Mouse (Mus musculus) CD4-positive naive resting alpha-beta T cell, adult 57 days (primary cell): ENCODE results near the gene Fam184b. TPM values are rescaled to one million over a fixed set of nuclear protein-coding genes. Genes with fewer than 3 reads are reported as not detected.

Experiments
- total RNA-seq: library from RNA; stranded (reverse); gene quantifications from one replicate; pipeline ENCODE4 v1.2.4, GENCODE M21; 2023

Gene Fam184b
- 0.21 TPM for total RNA-seq

DNA sequence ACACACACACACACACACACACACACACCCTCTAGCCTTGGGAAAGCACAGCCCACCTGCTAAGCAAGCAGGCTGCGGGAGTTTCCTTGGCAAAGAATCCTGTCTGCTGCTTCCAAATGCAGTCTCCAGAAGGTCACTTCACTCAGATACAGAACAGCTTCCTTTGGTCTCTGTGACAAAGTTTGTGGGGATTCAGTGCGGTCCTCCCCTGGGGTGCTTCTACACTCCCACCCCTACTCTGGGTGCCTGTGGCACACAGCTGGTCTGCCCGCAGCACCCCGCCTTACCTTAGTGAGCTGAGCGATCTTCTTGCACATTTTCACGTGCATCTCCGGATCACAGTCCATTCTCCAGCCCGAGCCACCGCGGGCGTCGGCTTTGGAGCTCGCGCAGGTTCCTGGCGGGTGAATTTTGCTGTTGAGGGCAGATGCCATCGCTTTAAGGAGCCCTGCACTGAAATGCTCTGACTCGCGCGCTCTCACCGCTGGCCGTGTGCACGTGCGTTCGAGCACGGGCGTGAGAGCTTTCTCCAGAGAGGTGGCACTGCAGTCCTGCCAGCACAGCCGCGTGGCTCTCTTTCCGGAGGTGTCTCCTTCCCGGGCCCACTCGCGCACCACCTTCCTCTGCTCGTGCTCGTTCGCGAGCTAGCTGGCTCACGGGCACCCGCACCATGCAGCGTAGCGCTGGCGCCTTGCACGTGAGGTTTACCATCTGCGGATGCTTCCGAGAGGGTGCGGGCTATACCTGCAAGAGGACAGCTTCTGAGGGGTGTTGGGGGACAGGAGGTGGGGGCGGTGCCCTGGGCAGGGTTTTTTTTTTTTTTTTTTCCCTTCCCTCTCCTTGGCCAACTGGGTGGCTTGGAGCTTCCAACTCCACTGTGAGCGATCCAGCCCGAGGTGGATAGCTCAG, at the start of gene Fam184b:
Gene Fam184b (minus strand): TSS at position 809 of the 909 bp plus-strand sequence.

DNA sequence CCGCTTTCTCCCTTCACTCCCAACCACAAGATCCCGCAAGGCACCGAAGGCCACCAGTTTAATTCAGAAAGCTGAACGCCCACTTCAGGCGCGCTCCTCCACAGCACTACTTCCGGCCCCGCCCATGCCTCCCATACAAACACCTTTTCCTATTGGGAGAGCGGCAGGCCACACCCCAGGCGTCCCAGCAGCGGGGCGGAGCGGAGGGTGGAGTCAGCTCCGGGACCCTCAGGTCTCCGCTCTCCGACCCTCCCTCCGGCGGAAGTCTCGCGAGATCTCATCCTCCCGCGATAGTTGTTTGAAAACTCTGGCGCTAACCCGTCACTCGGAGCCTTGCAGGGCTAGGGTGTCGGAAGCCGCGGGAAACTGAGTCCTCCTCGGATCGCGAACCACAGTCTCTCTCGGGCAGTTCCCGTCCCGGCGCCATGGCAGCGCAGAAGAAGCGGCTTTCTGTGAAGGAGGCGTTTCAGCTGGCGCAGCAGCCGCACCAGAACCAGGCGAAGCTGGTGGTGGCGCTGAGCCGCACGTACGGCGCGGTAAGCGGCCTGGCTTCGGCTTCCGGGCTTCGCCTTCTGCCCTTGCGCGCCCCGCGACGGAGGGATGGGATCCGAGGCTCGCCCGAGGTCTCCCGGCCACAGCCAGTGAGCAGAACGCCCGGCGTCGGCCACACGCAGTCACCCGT, 30.3 kb upstream of the Fam184b start, which contains the start of gene Ncapg:
Gene Ncapg (plus strand): TSS at position 322 of the 682 bp plus-strand sequence.

DNA sequence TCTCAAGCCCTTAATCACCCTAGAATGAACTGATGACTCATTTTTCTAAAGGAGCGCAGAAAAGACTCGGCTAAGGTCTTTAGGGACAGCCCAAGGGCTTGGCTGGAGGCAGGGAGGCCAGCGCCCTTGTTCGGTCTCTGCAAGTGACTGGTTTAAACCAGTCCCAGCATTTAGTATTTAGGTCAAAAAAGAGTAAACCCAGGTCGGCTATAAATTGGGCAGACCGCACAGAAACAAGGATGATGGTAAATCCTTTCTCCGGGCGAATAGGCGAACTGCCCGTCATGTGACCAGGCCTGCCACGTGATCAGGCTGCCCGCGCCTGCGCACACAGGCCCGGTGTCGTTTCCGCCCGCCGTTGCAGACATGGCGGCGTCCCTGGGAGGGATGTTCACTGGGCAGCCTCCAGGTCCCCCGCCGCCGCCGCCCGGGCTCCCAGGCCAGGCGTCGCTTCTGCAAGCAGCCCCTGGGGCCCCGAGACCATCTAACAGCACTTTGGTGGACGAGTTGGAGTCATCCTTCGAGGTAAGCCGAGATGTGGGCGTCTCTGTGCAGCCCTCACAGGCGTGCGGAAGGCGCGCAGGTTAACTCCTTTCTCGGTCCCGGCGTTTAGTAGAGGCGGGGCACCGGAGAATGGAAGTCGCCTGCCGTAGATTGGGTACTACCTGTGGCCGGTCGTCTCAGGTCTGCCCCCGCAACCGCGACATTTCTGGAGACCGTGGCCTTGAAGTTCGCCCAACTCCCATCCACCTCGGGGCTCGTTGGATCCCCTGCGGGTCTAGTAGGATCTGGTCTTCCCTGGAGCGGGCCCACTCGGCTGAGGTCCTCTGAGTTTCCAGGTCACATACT, 119.2 kb downstream of the Fam184b start, which contains the start of gene Med28:
Gene Med28 (plus strand): TSS at position 270 of the 849 bp plus-strand sequence.

DNA sequence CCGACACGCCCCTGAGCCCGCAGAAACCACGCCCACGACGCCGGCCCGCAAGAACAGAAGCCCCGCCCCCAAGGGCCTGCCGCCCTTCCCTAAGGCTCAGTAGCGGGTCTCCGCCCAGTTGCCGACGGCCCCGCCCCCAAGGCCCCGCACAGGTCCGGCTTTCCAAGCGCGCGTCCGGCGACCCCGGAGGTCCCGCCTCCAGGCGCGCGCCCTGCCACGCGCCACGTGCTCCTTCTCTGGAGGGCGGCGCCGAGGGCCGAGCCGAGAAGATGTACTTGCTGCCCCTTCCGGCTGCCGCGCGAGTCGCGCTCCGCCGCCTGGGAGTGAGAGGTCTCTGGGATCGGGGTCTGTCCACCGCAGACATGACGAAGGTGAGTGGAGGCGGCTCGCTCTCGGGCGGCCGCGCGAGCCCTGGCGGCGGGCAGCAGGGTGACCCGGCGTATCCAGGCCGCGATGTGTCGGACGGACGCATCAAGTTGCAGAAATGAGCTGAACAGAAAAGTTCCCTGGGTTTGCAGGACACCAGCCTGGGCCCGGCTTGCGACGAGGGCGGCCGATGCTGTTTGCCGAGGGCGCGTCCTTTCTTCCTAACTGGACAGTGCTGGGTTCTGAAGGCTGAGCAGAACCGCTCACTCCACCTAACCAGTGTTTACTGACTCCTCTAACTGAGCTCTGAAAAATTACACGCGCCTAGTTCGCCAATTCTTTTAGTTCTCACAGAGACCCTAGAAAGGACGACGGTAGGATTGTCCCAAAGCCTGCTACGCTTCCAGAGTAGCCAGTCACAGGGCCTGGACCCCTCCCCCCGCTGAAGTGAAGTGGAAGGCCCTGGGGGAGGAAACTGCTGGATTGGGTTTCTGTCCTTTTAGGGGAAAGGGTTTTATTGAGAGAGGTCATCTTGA, 146.0 kb downstream of the Fam184b start, which contains the start of gene Lap3:
Gene Lap3 (plus strand): TSS at position 184 of the 902 bp plus-strand sequence.

Other genes starting within 250 kb of the Fam184b start
- 46.4 TPM for gene Qdpr, start 189.4 kb downstream of the Fam184b start, total RNA-seq
- not detected for gene Clrn2, start 185.9 kb downstream of the Fam184b start, total RNA-seq
- 24.1 TPM for gene Lap3, start 146.2 kb downstream of the Fam184b start, total RNA-seq
- gene Med28, start 119.4 kb downstream of the Fam184b start, total RNA-seq: 85.2 TPM
- gene Ncapg, start 30.3 kb upstream of the Fam184b start, total RNA-seq: 0.86 TPM
- gene Lcorl, start 218.0 kb upstream of the Fam184b start, total RNA-seq: 30.9 TPM